Mouse (Mus musculus): ENCODE results near the gene Cacna2d3. TPM values are rescaled to one million over a fixed set of nuclear protein-coding genes. Genes with fewer than 3 reads are reported as not detected.

The Cacna2d3 gene
- polyA plus RNA-seq, 1 experiment from 2014 or later, result 0.99 TPM

- WGBS, result 44% methylated on average over 18 of the region's 18 CpGs
- Histone ChIP-seq H3K9me3 (ENCODE audit: control insufficient read depth) (no peaks in the 10 kb centered on the region), H3K27me3 (replicated peaks; ENCODE audit: control insufficient read depth, insufficient read depth, low read length) (0 out of 2 replicates have a peak, but pooled peaks cover 3% of the 10 kb centered on the region), H3K27ac (ENCODE audit: low read depth, low read length) (no peak overlapping the region), H3K4me2 (replicated peaks; ENCODE audit: low read depth) (no peak overlapping the region), H3K9ac (ENCODE audit: low read depth, low read length) (no peak overlapping the region), H3K36me3 (ENCODE audit: control insufficient read depth, insufficient read depth) (no peaks in the 10 kb centered on the region), H3K4me3 (ENCODE audit: low read depth, low read length) (no peak overlapping the region), H3K4me1 (replicated peaks; ENCODE audit: control insufficient read depth, insufficient read depth, low read length) (no peaks in the 10 kb centered on the region)
- no peak for ATAC-seq
- TF ChIP-seq CTCF (IDR thresholded peaks at IDR 0.05; ENCODE audit: low read depth), result no peak
Observed at GRCm38 (mm10) chr14:29707561-29708335, 13.9 kb downstream of the Cacna2d3 start.

GRCm38 (mm10) chr14:29702762-29703161 lies 18.9 kb downstream of the Cacna2d3 start:
- Histone ChIP-seq H3K9ac (ENCODE audit: low read depth, low read length) (no peak overlapping the region), H3K9me3 (ENCODE audit: control insufficient read depth) (no peaks in the 10 kb centered on the region), H3K4me2 (replicated peaks; ENCODE audit: low read depth) (no peak overlapping the region), H3K27ac (ENCODE audit: low read depth, low read length) (no peak overlapping the region), H3K27me3 (replicated peaks; ENCODE audit: control insufficient read depth, insufficient read depth, low read length) (no peaks in the 10 kb centered on the region), H3K4me1 (replicated peaks; ENCODE audit: control insufficient read depth, insufficient read depth, low read length) (no peaks in the 10 kb centered on the region), H3K36me3 (ENCODE audit: control insufficient read depth, insufficient read depth) (no peaks in the 10 kb centered on the region), H3K4me3 (ENCODE audit: low read depth, low read length) (no peak overlapping the region)
- 30% methylated on average over 5 of the region's 5 CpGs for WGBS
- ATAC-seq, result no peak
- no peak for TF ChIP-seq CTCF (IDR thresholded peaks at IDR 0.05; ENCODE audit: low read depth)

GRCm38 (mm10) chr14:29696131-29696530 lies 25.5 kb downstream of the Cacna2d3 start:
- Histone ChIP-seq H3K27ac (ENCODE audit: low read depth, low read length) (no peak overlapping the region), H3K9ac (ENCODE audit: low read depth, low read length) (no peak overlapping the region), H3K27me3 (replicated peaks; ENCODE audit: control insufficient read depth, insufficient read depth, low read length) (no peaks in the 10 kb centered on the region), H3K4me3 (ENCODE audit: low read depth, low read length) (no peak overlapping the region), H3K9me3 (ENCODE audit: control insufficient read depth) (no peaks in the 10 kb centered on the region), H3K4me1 (replicated peaks; ENCODE audit: control insufficient read depth, insufficient read depth, low read length) (no peaks in the 10 kb centered on the region), H3K4me2 (replicated peaks; ENCODE audit: low read depth) (no peak overlapping the region), H3K36me3 (ENCODE audit: control insufficient read depth, insufficient read depth) (no peaks in the 10 kb centered on the region)
- ATAC-seq, result no peak
- 15% methylated on average over 3 of the region's 3 CpGs for WGBS
- TF ChIP-seq CTCF (IDR thresholded peaks at IDR 0.05; ENCODE audit: low read depth), result peak; percentile 73

- no peaks in the 10 kb centered on the region for H3K27me3 ChIP-seq (replicated peaks; ENCODE audit: control insufficient read depth, insufficient read depth, low read length)
- ATAC-seq, result no peak
- H3K27ac ChIP-seq (ENCODE audit: low read depth, low read length), result no peak overlapping the region
- H3K4me3 ChIP-seq (ENCODE audit: low read depth, low read length), result no peak overlapping the region
- no peaks in the 10 kb centered on the region for H3K4me1 ChIP-seq (replicated peaks; ENCODE audit: control insufficient read depth, insufficient read depth, low read length)
- no peaks in the 10 kb centered on the region for H3K9me3 ChIP-seq (ENCODE audit: control insufficient read depth)
- TF ChIP-seq CTCF (IDR thresholded peaks at IDR 0.05; ENCODE audit: low read depth), result no peak
- H3K4me2 ChIP-seq (replicated peaks; ENCODE audit: low read depth), result no peak overlapping the region
- no peaks in the 10 kb centered on the region for H3K36me3 ChIP-seq (ENCODE audit: control insufficient read depth, insufficient read depth)
- 21% methylated on average over 1 of the region's 1 CpGs for WGBS
- no peak overlapping the region for H3K9ac ChIP-seq (ENCODE audit: low read depth, low read length)
Observed at GRCm38 (mm10) chr14:29672436-29673050, 49.1 kb downstream of the Cacna2d3 start.

GRCm38 (mm10) chr14:29669826-29670225 lies 51.8 kb downstream of the Cacna2d3 start:
- 81% methylated on average over 5 of the region's 5 CpGs for WGBS
- Histone ChIP-seq H3K4me3 (ENCODE audit: low read depth, low read length) (no peak overlapping the region), H3K27me3 (replicated peaks; ENCODE audit: control insufficient read depth, insufficient read depth, low read length) (no peaks in the 10 kb centered on the region), H3K4me1 (replicated peaks; ENCODE audit: control insufficient read depth, insufficient read depth, low read length) (no peaks in the 10 kb centered on the region), H3K36me3 (ENCODE audit: control insufficient read depth, insufficient read depth) (no peaks in the 10 kb centered on the region), H3K9ac (ENCODE audit: low read depth, low read length) (no peak overlapping the region), H3K9me3 (ENCODE audit: control insufficient read depth) (no peaks in the 10 kb centered on the region), H3K27ac (ENCODE audit: low read depth, low read length) (no peak overlapping the region), H3K4me2 (replicated peaks; ENCODE audit: low read depth) (no peak overlapping the region)
- ATAC-seq, result no peak
- TF ChIP-seq CTCF (IDR thresholded peaks at IDR 0.05; ENCODE audit: low read depth), result no peak

- H3K4me1 ChIP-seq (replicated peaks; ENCODE audit: control insufficient read depth, insufficient read depth, low read length), result no peaks in the 10 kb centered on the region
- H3K9me3 ChIP-seq (ENCODE audit: control insufficient read depth), result no peaks in the 10 kb centered on the region
- H3K27ac ChIP-seq (ENCODE audit: low read depth, low read length), result no peak overlapping the region
- WGBS, result 40% methylated on average over 1 of the region's 1 CpGs
- H3K27me3 ChIP-seq (replicated peaks; ENCODE audit: control insufficient read depth, insufficient read depth, low read length), result no peaks in the 10 kb centered on the region
- no peak overlapping the region for H3K4me3 ChIP-seq (ENCODE audit: low read depth, low read length)
- ATAC-seq, result no peak
- no peak overlapping the region for H3K9ac ChIP-seq (ENCODE audit: low read depth, low read length)
- no peak for TF ChIP-seq CTCF (IDR thresholded peaks at IDR 0.05; ENCODE audit: low read depth)
- no peak overlapping the region for H3K4me2 ChIP-seq (replicated peaks; ENCODE audit: low read depth)
- H3K36me3 ChIP-seq (ENCODE audit: control insufficient read depth, insufficient read depth), result no peaks in the 10 kb centered on the region
Observed at GRCm38 (mm10) chr14:29657006-29657405, 64.7 kb downstream of the Cacna2d3 start.
